9 mouse cellular contexts compared by ENCODE assay signal in genomic region chr8:29290386-29290785, GRCm38 (mm10).
DNase-seq lines count a peak whose midpoint lies in the region; ATAC-seq lines count a peak whose summit lies in the region.
"Had no signal": no experiment of that assay in that cellular context is flagged by ENCODE, and none has a peak within 500 bp of the region (broad histone marks: within the 10 kb centered on the region; RNA-seq: fewer than 3 reads in every experiment).

No protein-coding gene starts in this region.

- no peaks in the 10 kb centered on the region for H3K36me3 ChIP-seq in hindbrain, embryonic 10.5 days
- H3K36me3 ChIP-seq in hindbrain, embryonic 13.5 days: no peaks in the 10 kb centered on the region
- H3K36me3 ChIP-seq: heart, embryonic 13.5 days had no signal

- no peak overlapping the region for H3K4me3 ChIP-seq in hindbrain, embryonic 10.5 days
- no peak overlapping the region for H3K4me3 ChIP-seq in hindbrain, embryonic 13.5 days
- H3K4me3 ChIP-seq: heart, embryonic 13.5 days had no signal

- no peak overlapping the region for H3K9ac ChIP-seq in hindbrain, embryonic 13.5 days
- H3K9ac ChIP-seq: heart, embryonic 13.5 days had no signal

- H3K27me3 ChIP-seq in hindbrain, embryonic 10.5 days (ENCODE audit: insufficient read depth, poor library complexity, severe bottlenecking): no peaks in the 10 kb centered on the region
- H3K27me3 ChIP-seq in hindbrain, embryonic 13.5 days: no peaks in the 10 kb centered on the region
- H3K27me3 ChIP-seq: heart, embryonic 13.5 days had no signal

- no peak overlapping the region for H3K27ac ChIP-seq in hindbrain, embryonic 10.5 days
- H3K27ac ChIP-seq in hindbrain, embryonic 13.5 days: no peak overlapping the region
- H3K27ac ChIP-seq: heart, embryonic 13.5 days had no signal

- H3K4me1 ChIP-seq in hindbrain, embryonic 10.5 days (replicated peaks): 0 out of 2 replicates have a peak, but pooled peaks cover 3% of the 10 kb centered on the region
- no peaks in the 10 kb centered on the region for H3K4me1 ChIP-seq in hindbrain, embryonic 13.5 days (replicated peaks)
- H3K4me1 ChIP-seq: heart, embryonic 13.5 days had no signal

- WGBS in hindbrain, embryonic 10.5 days: 9% methylated on average over 6 of the region's 6 CpGs
- 7% methylated on average over 6 of the region's 6 CpGs for WGBS in hindbrain, embryonic 13.5 days

- H3K9me3 ChIP-seq in hindbrain, embryonic 10.5 days: no peaks in the 10 kb centered on the region
- no peaks in the 10 kb centered on the region for H3K9me3 ChIP-seq in hindbrain, embryonic 13.5 days
- H3K9me3 ChIP-seq: heart, embryonic 13.5 days had no signal

- no peak overlapping the region for H3K4me2 ChIP-seq in hindbrain, embryonic 13.5 days
- H3K4me2 ChIP-seq: heart, embryonic 13.5 days had no signal

- ATAC-seq in hindbrain, embryonic 13.5 days (ENCODE audit: low FRiP score): no peak
- ATAC-seq in erythroblast, adult 5-6 weeks (replicated peaks; ENCODE audit: low FRiP score, poor library complexity, severe bottlenecking): no peak

- peak; percentile 36 for DNase-seq in hindbrain, embryonic 10.5 days (ENCODE audit: low spot score)
- DNase-seq in R1 (ENCODE audit: low read depth, low spot score): peak; percentile 31
- peak; percentile 7 for DNase-seq in embryo, embryonic 11.5 days (ENCODE audit: low read depth, low spot score)
- peak; percentile 25 to 64 for DNase-seq in kidney, postnatal 36 days
- DNase-seq in mesoderm, embryonic 11.5 days (ENCODE audit: low read depth, low spot score): peak; percentile 31
- DNase-seq in thymus, adult 18-20 months: no peak

Comparison
In these comparisons a context has a peak if more than half of its experiments do, and no peak if none do; other contexts are left out.
1. DNase-seq: peak in hindbrain, embryonic 10.5 days (single experiment), R1 (single experiment), embryo, embryonic 11.5 days (single experiment), kidney, postnatal 36 days (2 of 2) and mesoderm, embryonic 11.5 days (single experiment); none in thymus, adult 18-20 months (0 of 2).